Mouse (Mus musculus): ENCODE data around the gene Unc119. TPM values are rescaled to one million over a fixed set of nuclear protein-coding genes. Genes with fewer than 3 reads are reported as not detected.
A peak's percentile ranks its signal among the peaks of the same experiment; 100 is the strongest.

Gene Unc119
- total and polyA plus RNA-seq, 2 experiments from 2014 or later = 79.6 to 141 TPM

GRCm38 (mm10) chr11:78396950-78397349 lies 53.7 kb downstream of the Unc119 start:
- Histone ChIP-seq H3K27ac (ENCODE audit: low read depth, low read length) (no peak overlapping the region), H3K4me3 (ENCODE audit: low read depth, low read length) (no peak overlapping the region), H3K4me1 (ENCODE audit: insufficient read depth, low read length) (no peaks in the 10 kb centered on the region), H3K9me3 (ENCODE audit: low read length) (no peaks in the 10 kb centered on the region), H3K27me3 (ENCODE audit: insufficient read depth, low read length) (no peaks in the 10 kb centered on the region), H3K9ac (replicated peaks; ENCODE audit: low read length, poor library complexity, severe bottlenecking) (no peak overlapping the region), H3K4me2 (ENCODE audit: low read depth, low read length, poor library complexity, severe bottlenecking) (peak overlapping the region; percentile 33; the same call in 1 of the 2 replicates), H3K36me3 (ENCODE audit: insufficient read depth, low read length) (no peaks in the 10 kb centered on the region)
- no peak for DNase-seq (ENCODE audit: low spot score)
- WGBS = 36% methylated on average over 11 of the region's 11 CpGs
- ATAC-seq (ENCODE audit: low FRiP score) = no peak
- TF ChIP-seq CTCF (IDR thresholded peaks at IDR 0.05) = no peak

GRCm38 (mm10) chr11:78397397-78397796 lies 54.1 kb downstream of the Unc119 start:
- Histone ChIP-seq H3K27me3 (ENCODE audit: insufficient read depth, low read length) (no peaks in the 10 kb centered on the region), H3K4me2 (ENCODE audit: low read depth, low read length, poor library complexity, severe bottlenecking) (peak overlapping the region; percentile 33; the same call in 1 of the 2 replicates), H3K9me3 (ENCODE audit: low read length) (no peaks in the 10 kb centered on the region), H3K9ac (replicated peaks; ENCODE audit: low read length, poor library complexity, severe bottlenecking) (no peak overlapping the region), H3K4me1 (ENCODE audit: insufficient read depth, low read length) (no peaks in the 10 kb centered on the region), H3K27ac (ENCODE audit: low read depth, low read length) (no peak overlapping the region), H3K36me3 (ENCODE audit: insufficient read depth, low read length) (no peaks in the 10 kb centered on the region), H3K4me3 (ENCODE audit: low read depth, low read length) (no peak overlapping the region)
- WGBS = 8% methylated on average over 18 of the region's 18 CpGs
- peak; percentile 81 for TF ChIP-seq CTCF (IDR thresholded peaks at IDR 0.05)
- DNase-seq (ENCODE audit: low spot score) (peak; percentile 74), ATAC-seq (ENCODE audit: low FRiP score) (no peak)

DNA sequence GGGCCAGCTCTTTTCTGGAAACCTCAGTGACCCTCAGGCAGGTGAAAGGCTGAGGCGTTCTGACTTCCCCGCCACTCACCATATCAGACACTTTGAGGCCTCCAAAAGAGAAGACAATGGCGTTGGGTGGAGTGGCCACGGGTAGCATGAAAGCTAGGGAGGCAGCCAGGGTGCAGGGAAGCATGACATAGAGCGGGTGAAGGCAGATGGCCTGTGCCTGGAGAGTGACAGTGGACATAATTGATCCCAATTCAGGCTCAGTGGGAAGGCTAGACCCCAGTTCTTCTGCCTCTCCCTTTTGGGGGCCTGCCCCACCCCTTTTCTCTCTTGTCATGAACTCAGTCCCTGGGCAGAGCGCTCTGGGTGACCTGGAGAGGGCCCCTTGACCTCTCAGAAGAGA lies 54.9 kb downstream of the Unc119 start:
- ATAC-seq (ENCODE audit: low FRiP score) = no peak
- H3K27me3 ChIP-seq (ENCODE audit: insufficient read depth, low read length) = no peaks in the 10 kb centered on the region
- TF ChIP-seq CTCF (IDR thresholded peaks at IDR 0.05) = no peak
- no peak for DNase-seq (ENCODE audit: low spot score)
- no peak overlapping the region for H3K9ac ChIP-seq (replicated peaks; ENCODE audit: low read length, poor library complexity, severe bottlenecking)
- H3K4me3 ChIP-seq (ENCODE audit: low read depth, low read length) = no peak overlapping the region
- 56% methylated on average over 6 of the region's 6 CpGs for WGBS
- H3K27ac ChIP-seq (ENCODE audit: low read depth, low read length) = no peak overlapping the region
- no peaks in the 10 kb centered on the region for H3K4me1 ChIP-seq (ENCODE audit: insufficient read depth, low read length)
- H3K4me2 ChIP-seq (ENCODE audit: low read depth, low read length, poor library complexity, severe bottlenecking) = no peak overlapping the region
- no peaks in the 10 kb centered on the region for H3K36me3 ChIP-seq (ENCODE audit: insufficient read depth, low read length)
- H3K9me3 ChIP-seq (ENCODE audit: low read length) = no peaks in the 10 kb centered on the region

Other genes starting within 250 kb of the Unc119 start
- 27.2 and 34.5 TPM in 2 replicates for gene Fam222b, start 248.8 kb upstream of the Unc119 start, total RNA-seq (2014; rRNA removed)
- 28.2 and 29.1 TPM in 2 replicates for gene Fam222b, start 248.8 kb upstream of the Unc119 start, polyA plus RNA-seq (2015; fragmentation: Nextera tagmentation; extraction: Ambion mirVana)
- gene Traf4, start 177.9 kb upstream of the Unc119 start, total RNA-seq (2014; rRNA removed) = 80.5 and 89.5 TPM in 2 replicates
- 68.4 and 71.1 TPM in 2 replicates for gene Traf4, start 177.9 kb upstream of the Unc119 start, polyA plus RNA-seq (2015; fragmentation: Nextera tagmentation; extraction: Ambion mirVana)
- gene Nek8, start 166.8 kb upstream of the Unc119 start, total RNA-seq (2014; rRNA removed) = 7.1 and 7.6 TPM in 2 replicates
- 4.5 and 5.7 TPM in 2 replicates for gene Nek8, start 166.8 kb upstream of the Unc119 start, polyA plus RNA-seq (2015; fragmentation: Nextera tagmentation; extraction: Ambion mirVana)
- gene Tlcd1, start 166.8 kb upstream of the Unc119 start, total RNA-seq (2014; rRNA removed) = 12.6 and 24.0 TPM in 2 replicates
- 18.1 and 25.4 TPM in 2 replicates for gene Tlcd1, start 166.8 kb upstream of the Unc119 start, polyA plus RNA-seq (2015; fragmentation: Nextera tagmentation; extraction: Ambion mirVana)
- gene Rpl23a, start 159.9 kb upstream of the Unc119 start, total RNA-seq (2014; rRNA removed) = 753 and 863 TPM in 2 replicates
- gene Rpl23a, start 159.9 kb upstream of the Unc119 start, polyA plus RNA-seq (2015; fragmentation: Nextera tagmentation; extraction: Ambion mirVana) = 853 and 860 TPM in 2 replicates
- gene Rab34, start 155.1 kb upstream of the Unc119 start, total RNA-seq (2014; rRNA removed) = 71.3 and 78.4 TPM in 2 replicates
- 65.0 and 65.5 TPM in 2 replicates for gene Rab34, start 155.1 kb upstream of the Unc119 start, polyA plus RNA-seq (2015; fragmentation: Nextera tagmentation; extraction: Ambion mirVana)
- gene Proca1, start 150.1 kb upstream of the Unc119 start, total RNA-seq (2014; rRNA removed) = 1.0 TPM in 2 replicates
- gene Proca1, start 150.1 kb upstream of the Unc119 start, polyA plus RNA-seq (2015; fragmentation: Nextera tagmentation; extraction: Ambion mirVana) = 3.3 and 4.8 TPM in 2 replicates
- gene Sdf2, start 97.7 kb upstream of the Unc119 start, total RNA-seq (2014; rRNA removed) = 76.3 and 106 TPM in 2 replicates
- gene Sdf2, start 97.7 kb upstream of the Unc119 start, polyA plus RNA-seq (2015; fragmentation: Nextera tagmentation; extraction: Ambion mirVana) = 114 and 115 TPM in 2 replicates
- 37.4 and 37.6 TPM in 2 replicates for gene Supt6, start 97.5 kb upstream of the Unc119 start, total RNA-seq (2014; rRNA removed)
- gene Supt6, start 97.5 kb upstream of the Unc119 start, polyA plus RNA-seq (2015; fragmentation: Nextera tagmentation; extraction: Ambion mirVana) = 19.0 and 19.4 TPM in 2 replicates
- 71.1 and 71.4 TPM in 2 replicates for gene 2610507B11Rik, start 81.7 kb upstream of the Unc119 start, total RNA-seq (2014; rRNA removed)
- 40.8 and 49.2 TPM in 2 replicates for gene 2610507B11Rik, start 81.7 kb upstream of the Unc119 start, polyA plus RNA-seq (2015; fragmentation: Nextera tagmentation; extraction: Ambion mirVana)
- 0.22 and 0.38 TPM in 2 replicates for gene BC030499, start 52.6 kb upstream of the Unc119 start, total RNA-seq (2014; rRNA removed)
- gene BC030499, start 52.6 kb upstream of the Unc119 start, polyA plus RNA-seq (2015; fragmentation: Nextera tagmentation; extraction: Ambion mirVana) = 0.12 TPM in 1 of 2 replicates, not detected in the other
- gene Spag5, start 42.0 kb upstream of the Unc119 start, total RNA-seq (2014; rRNA removed) = 3.1 and 3.6 TPM in 2 replicates
- 2.2 and 2.4 TPM in 2 replicates for gene Spag5, start 42.0 kb upstream of the Unc119 start, polyA plus RNA-seq (2015; fragmentation: Nextera tagmentation; extraction: Ambion mirVana)
- 265 and 359 TPM in 2 replicates for gene Aldoc, start 20.5 kb upstream of the Unc119 start, total RNA-seq (2014; rRNA removed)
- gene Aldoc, start 20.5 kb upstream of the Unc119 start, polyA plus RNA-seq (2015; fragmentation: Nextera tagmentation; extraction: Ambion mirVana) = 224 and 305 TPM in 2 replicates
- 62.4 and 67.2 TPM in 2 replicates for gene Pigs, start 15.1 kb upstream of the Unc119 start, total RNA-seq (2014; rRNA removed)
- gene Pigs, start 15.1 kb upstream of the Unc119 start, polyA plus RNA-seq (2015; fragmentation: Nextera tagmentation; extraction: Ambion mirVana) = 82.6 and 91.0 TPM in 2 replicates
- gene Foxn1, start 43.1 kb downstream of the Unc119 start, total RNA-seq (2014; rRNA removed) = not detected in 2 replicates
- gene Foxn1, start 43.1 kb downstream of the Unc119 start, polyA plus RNA-seq (2015; fragmentation: Nextera tagmentation; extraction: Ambion mirVana) = not detected in 2 replicates
- not detected in 2 replicates for gene Slc13a2, start 78.7 kb downstream of the Unc119 start, total RNA-seq (2014; rRNA removed)
- gene Slc13a2, start 78.7 kb downstream of the Unc119 start, polyA plus RNA-seq (2015; fragmentation: Nextera tagmentation; extraction: Ambion mirVana) = not detected in 2 replicates
- gene Slc46a1, start 122.2 kb downstream of the Unc119 start, total RNA-seq (2014; rRNA removed) = 15.0 and 17.5 TPM in 2 replicates
- gene Slc46a1, start 122.2 kb downstream of the Unc119 start, polyA plus RNA-seq (2015; fragmentation: Nextera tagmentation; extraction: Ambion mirVana) = 19.1 and 19.6 TPM in 2 replicates
- gene Sarm1, start 154.3 kb downstream of the Unc119 start, total RNA-seq (2014; rRNA removed) = 63.2 and 66.3 TPM in 2 replicates
- gene Sarm1, start 154.3 kb downstream of the Unc119 start, polyA plus RNA-seq (2015; fragmentation: Nextera tagmentation; extraction: Ambion mirVana) = 39.8 and 40.1 TPM in 2 replicates
- 114 and 120 TPM in 2 replicates for gene Vtn, start 155.6 kb downstream of the Unc119 start, total RNA-seq (2014; rRNA removed)
- gene Vtn, start 155.6 kb downstream of the Unc119 start, polyA plus RNA-seq (2015; fragmentation: Nextera tagmentation; extraction: Ambion mirVana) = 139 and 160 TPM in 2 replicates
- 0.71 TPM in 1 of 2 replicates, not detected in the other for gene Sebox, start 160.0 kb downstream of the Unc119 start, total RNA-seq (2014; rRNA removed)
- gene Sebox, start 160.0 kb downstream of the Unc119 start, polyA plus RNA-seq (2015; fragmentation: Nextera tagmentation; extraction: Ambion mirVana) = not detected in 2 replicates
- 46.2 and 48.2 TPM in 2 replicates for gene Tmem199, start 168.7 kb downstream of the Unc119 start, total RNA-seq (2014; rRNA removed)
- gene Tmem199, start 168.7 kb downstream of the Unc119 start, polyA plus RNA-seq (2015; fragmentation: Nextera tagmentation; extraction: Ambion mirVana) = 92.4 and 96.0 TPM in 2 replicates
- 145 and 149 TPM in 2 replicates for gene Poldip2, start 168.7 kb downstream of the Unc119 start, total RNA-seq (2014; rRNA removed)
- gene Poldip2, start 168.7 kb downstream of the Unc119 start, polyA plus RNA-seq (2015; fragmentation: Nextera tagmentation; extraction: Ambion mirVana) = 159 and 176 TPM in 2 replicates
- gene Tnfaip1, start 192.8 kb downstream of the Unc119 start, total RNA-seq (2014; rRNA removed) = 38.2 and 40.5 TPM in 2 replicates
- gene Tnfaip1, start 192.8 kb downstream of the Unc119 start, polyA plus RNA-seq (2015; fragmentation: Nextera tagmentation; extraction: Ambion mirVana) = 59.1 and 62.7 TPM in 2 replicates
- gene Ift20, start 192.9 kb downstream of the Unc119 start, total RNA-seq (2014; rRNA removed) = 133 and 155 TPM in 2 replicates
- gene Ift20, start 192.9 kb downstream of the Unc119 start, polyA plus RNA-seq (2015; fragmentation: Nextera tagmentation; extraction: Ambion mirVana) = 142 and 148 TPM in 2 replicates
- 38.4 and 45.5 TPM in 2 replicates for gene Tmem97, start 207.3 kb downstream of the Unc119 start, total RNA-seq (2014; rRNA removed)
- 41.4 and 42.6 TPM in 2 replicates for gene Tmem97, start 207.3 kb downstream of the Unc119 start, polyA plus RNA-seq (2015; fragmentation: Nextera tagmentation; extraction: Ambion mirVana)

Data from midbrain, postnatal 0 days (tissue).